ENCODE assay signal across 11 mouse cellular contexts in genomic region chr1:186508358-186508757, GRCm38 (mm10).
DNase-seq lines count a peak whose midpoint lies in the region; ATAC-seq lines count a peak whose summit lies in the region.
"Had no signal": no experiment of that assay in that cellular context is flagged by ENCODE, and none has a peak within 500 bp of the region (broad histone marks: within the 10 kb centered on the region; RNA-seq: fewer than 3 reads in every experiment).

No protein-coding gene starts in this region.

- no peak for ATAC-seq in embryonic facial prominence, embryonic 13.5 days (ENCODE audit: insufficient number of reproducible peaks, insufficient read depth, low FRiP score, low TSS enrichment, low read depth)
- no peak for ATAC-seq in heart, embryonic 15.5 days (replicated peaks; ENCODE audit: insufficient number of reproducible peaks, insufficient read depth, low FRiP score, low read depth)
- no peak for ATAC-seq in monocyte, adult 5-6 weeks (replicated peaks; ENCODE audit: insufficient number of reproducible peaks, low FRiP score, low TSS enrichment, poor library complexity, severe bottlenecking)
- ATAC-seq: inflammation-experienced regulatory T-cells, adult 6 months had no signal

- no peak overlapping the region for H3K9ac ChIP-seq in embryonic facial prominence, embryonic 13.5 days
- H3K9ac ChIP-seq in heart, embryonic 15.5 days = no peak overlapping the region

- H3K4me3 ChIP-seq in embryonic facial prominence, embryonic 13.5 days = no peak overlapping the region
- no peak overlapping the region for H3K4me3 ChIP-seq in heart, embryonic 15.5 days

- H3K36me3 ChIP-seq in embryonic facial prominence, embryonic 13.5 days = no peaks in the 10 kb centered on the region
- H3K36me3 ChIP-seq in heart, embryonic 15.5 days = no peaks in the 10 kb centered on the region

- WGBS in embryonic facial prominence, embryonic 13.5 days = 22% methylated on average over 7 of the region's 7 CpGs
- WGBS in heart, embryonic 15.5 days = 42% methylated on average over 7 of the region's 7 CpGs

- peak overlapping the region; percentile 44 for H3K27ac ChIP-seq in embryonic facial prominence, embryonic 13.5 days
- H3K27ac ChIP-seq in heart, embryonic 15.5 days = peak overlapping the region; percentile 49

- H3K9me3 ChIP-seq in embryonic facial prominence, embryonic 13.5 days = no peaks in the 10 kb centered on the region
- no peaks in the 10 kb centered on the region for H3K9me3 ChIP-seq in heart, embryonic 15.5 days (replicated peaks)

- H3K4me2 ChIP-seq in embryonic facial prominence, embryonic 13.5 days = no peak overlapping the region
- H3K4me2 ChIP-seq in heart, embryonic 15.5 days = no peak overlapping the region

- H3K27me3 ChIP-seq in embryonic facial prominence, embryonic 13.5 days = no peaks in the 10 kb centered on the region
- no peaks in the 10 kb centered on the region for H3K27me3 ChIP-seq in heart, embryonic 15.5 days

- H3K4me1 ChIP-seq in embryonic facial prominence, embryonic 13.5 days = peaks cover 25% of the 10 kb centered on the region
- 0 out of 2 replicates have a peak, but pooled peaks cover 3% of the 10 kb centered on the region for H3K4me1 ChIP-seq in heart, embryonic 15.5 days (replicated peaks)

- DNase-seq in layer of hippocampus, adult 11-12 months (ENCODE audit: low spot score) = peak; percentile 5
- DNase-seq in layer of hippocampus, postnatal 14 days (ENCODE audit: low spot score in 2 of 2) = no peak
- DNase-seq in lung, postnatal 25 days (ENCODE audit: low spot score) = peak; percentile 24
- no peak for DNase-seq in cerebellum, adult 9-11 months
- no peak for DNase-seq in adipocyte (ENCODE audit: low spot score)
- DNase-seq: midbrain, embryonic 14.5 days; thymus, postnatal 4 days had no signal

Comparison
In these comparisons a context has a peak if more than half of its experiments do, and no peak if none do; other contexts are left out.
1. DNase-seq: peak in layer of hippocampus, adult 11-12 months (single experiment) and lung, postnatal 25 days (single experiment); none in layer of hippocampus, postnatal 14 days (0 of 2), cerebellum, adult 9-11 months (single experiment) and adipocyte (single experiment).